Mouse (Mus musculus): ENCODE results near the gene Cnp. TPM values are rescaled to one million over a fixed set of nuclear protein-coding genes. Genes with fewer than 3 reads are reported as not detected.
A peak's percentile ranks its signal among the peaks of the same experiment; 100 is the strongest.
"Not testable (repeated sequence)": the region's sequence is repeated elsewhere in the genome, so short reads cannot be mapped to it uniquely, and the experiment has no call there.

Cnp gene
- total and polyA plus RNA-seq, 3 experiments = 5.6 to 9.5 (median 7.6) TPM

DNA sequence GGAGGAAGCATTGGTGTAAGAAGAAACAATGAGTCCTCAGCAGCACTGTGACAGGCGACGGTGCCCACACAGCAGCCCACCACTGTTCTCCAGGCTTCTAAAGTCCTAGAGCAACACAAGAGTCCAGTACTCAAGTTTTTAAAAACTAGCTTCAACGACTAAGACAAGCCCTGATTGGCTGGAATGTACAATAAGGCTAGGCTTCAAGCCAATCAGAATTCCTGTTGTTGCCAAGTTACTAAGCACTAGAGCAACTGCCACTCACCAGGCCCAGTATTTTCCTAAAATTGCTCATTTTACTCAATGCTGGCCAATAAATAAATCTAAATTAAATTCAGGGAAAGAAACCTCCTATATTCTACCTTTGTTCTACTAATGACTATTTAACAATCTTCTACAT lies 38.5 kb downstream of the Cnp start:
- H3K79me2 ChIP-seq (replicated peaks; ENCODE audit: control insufficient read depth, insufficient read depth, low read length) = peaks cover 8% of the 10 kb centered on the region
- H3K27ac ChIP-seq = no peak overlapping the region
- peaks cover 24% of the 10 kb centered on the region for H3K36me3 ChIP-seq (ENCODE audit: control insufficient read depth, insufficient read depth, low read length)
- no peak for DNase-seq
- no peak for TF ChIP-seq EP300 (IDR thresholded peaks at IDR 0.05; ENCODE audit: insufficient read depth, low read depth, low read length)
- TF ChIP-seq CTCF (IDR thresholded peaks at IDR 0.05) = no peak
- no peak for TF ChIP-seq POLR2A (IDR thresholded peaks at IDR 0.05; ENCODE audit: insufficient read depth, low read depth, low read length)
- intact Hi-C loops (cut with DNase I) = no loop called here
- 63% methylated on average over 3 of the region's 3 CpGs for WGBS
- H3K27me3 ChIP-seq (ENCODE audit: control insufficient read depth, insufficient read depth, low read length) = no peaks in the 10 kb centered on the region
- peaks cover 27% of the 10 kb centered on the region for H3K4me1 ChIP-seq (ENCODE audit: control insufficient read depth, insufficient read depth, low read length)
- no peak overlapping the region for H3K4me3 ChIP-seq
- H3K9ac ChIP-seq (ENCODE audit: low read depth, low read length) = no peak overlapping the region

DNA sequence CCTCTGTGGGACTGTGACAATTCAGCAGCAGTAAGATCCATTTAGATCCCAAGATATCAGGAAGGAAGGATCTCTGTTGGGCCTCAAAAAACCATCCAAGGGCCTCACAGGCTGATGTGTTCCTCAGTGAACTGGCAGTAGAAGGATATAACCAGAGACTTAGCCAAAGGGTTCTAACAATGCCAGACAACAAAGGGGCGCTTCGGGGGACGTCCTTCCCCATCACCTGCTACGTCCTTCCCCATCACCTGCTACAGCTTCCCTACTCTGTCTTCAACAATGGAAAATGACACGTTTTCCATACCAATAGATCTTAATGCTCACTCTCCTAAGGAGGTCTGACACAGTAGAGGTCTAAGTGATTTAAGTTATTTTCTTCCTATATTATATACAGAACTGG lies 41.6 kb downstream of the Cnp start:
- intact Hi-C loops (cut with DNase I) = no loop called here
- H3K4me1 ChIP-seq (ENCODE audit: control insufficient read depth, insufficient read depth, low read length) = peaks cover 9% of the 10 kb centered on the region
- H3K27ac ChIP-seq = no peak overlapping the region
- TF ChIP-seq EP300 (IDR thresholded peaks at IDR 0.05; ENCODE audit: insufficient read depth, low read depth, low read length) = no peak
- no peak for TF ChIP-seq CTCF (IDR thresholded peaks at IDR 0.05)
- TF ChIP-seq POLR2A (IDR thresholded peaks at IDR 0.05; ENCODE audit: insufficient read depth, low read depth, low read length) = no peak
- no peak overlapping the region for H3K9ac ChIP-seq (ENCODE audit: low read depth, low read length)
- H3K27me3 ChIP-seq (ENCODE audit: control insufficient read depth, insufficient read depth, low read length) = no peaks in the 10 kb centered on the region
- DNase-seq = no peak
- H3K36me3 ChIP-seq (ENCODE audit: control insufficient read depth, insufficient read depth, low read length) = peaks cover 2% of the 10 kb centered on the region; the same call in 1 of the 2 replicates
- peaks cover 8% of the 10 kb centered on the region for H3K79me2 ChIP-seq (replicated peaks; ENCODE audit: control insufficient read depth, insufficient read depth, low read length)
- 81% methylated on average over 5 of the region's 5 CpGs for WGBS
- H3K4me3 ChIP-seq = no peak overlapping the region

- H3K4me3 ChIP-seq; DNase-seq; H3K79me2 ChIP-seq (replicated peaks; ENCODE audit: control insufficient read depth, insufficient read depth, low read length); H3K36me3 ChIP-seq (ENCODE audit: control insufficient read depth, insufficient read depth, low read length); H3K4me1 ChIP-seq (ENCODE audit: control insufficient read depth, insufficient read depth, low read length); H3K9ac ChIP-seq (ENCODE audit: low read depth, low read length); H3K27me3 ChIP-seq (ENCODE audit: control insufficient read depth, insufficient read depth, low read length); intact Hi-C loops (cut with DNase I); H3K27ac ChIP-seq: not testable (repeated sequence)
- WGBS = 90% methylated on average over 7 of the region's 7 CpGs
These were observed 42.1 kb downstream of the Cnp start for GRCm38 (mm10) chr11:100616836-100617235.

- TF ChIP-seq CTCF (IDR thresholded peaks at IDR 0.05) = no peak
- no peak for TF ChIP-seq POLR2A (IDR thresholded peaks at IDR 0.05; ENCODE audit: insufficient read depth, low read depth, low read length)
- no peak for TF ChIP-seq EP300 (IDR thresholded peaks at IDR 0.05; ENCODE audit: insufficient read depth, low read depth, low read length)
- DNase-seq = no peak
- 66% methylated on average over 4 of the region's 4 CpGs for WGBS
- H3K79me2 ChIP-seq (replicated peaks; ENCODE audit: control insufficient read depth, insufficient read depth, low read length) = peaks cover 7% of the 10 kb centered on the region
- no peak overlapping the region for H3K9ac ChIP-seq (ENCODE audit: low read depth, low read length)
- no peak overlapping the region for H3K27ac ChIP-seq
- H3K27me3 ChIP-seq (ENCODE audit: control insufficient read depth, insufficient read depth, low read length) = no peaks in the 10 kb centered on the region
- intact Hi-C loops (cut with DNase I) = no loop called here
- H3K36me3 ChIP-seq (ENCODE audit: control insufficient read depth, insufficient read depth, low read length) = peaks cover 2% of the 10 kb centered on the region; the same call in 1 of the 2 replicates
- H3K4me1 ChIP-seq (ENCODE audit: control insufficient read depth, insufficient read depth, low read length) = peaks cover 4% of the 10 kb centered on the region
- H3K4me3 ChIP-seq = no peak overlapping the region; the same call in 1 of the 2 replicates
These were observed 42.8 kb downstream of the Cnp start for GRCm38 (mm10) chr11:100617480-100617879.

GRCm38 (mm10) chr11:100618761-100619484 lies 44.2 kb downstream of the Cnp start, which contains the start of gene Nkiras2:
Gene Nkiras2, plus strand, starts transcription at chr11:100619244.
- WGBS = under 1% methylated on average over 36 of the region's 36 CpGs

GRCm38 (mm10) chr11:100619485-100619975 lies 44.8 kb downstream of the Cnp start:
- H3K79me2 ChIP-seq (replicated peaks; ENCODE audit: control insufficient read depth, insufficient read depth, low read length) = peaks cover 6% of the 10 kb centered on the region
- WGBS = under 1% methylated on average over 40 of the region's 40 CpGs

More at GRCm38 (mm10) chr11:100618761-100619484, 44.2 kb downstream of the Cnp start, which contains the start of gene Nkiras2:
- H3K4me3 ChIP-seq = peak within 1 kb of the TSS; percentile 84
- H3K79me2 ChIP-seq (replicated peaks; ENCODE audit: control insufficient read depth, insufficient read depth, low read length) = peaks cover 6% of the 10 kb centered on the region
- DNase-seq = peak in 1 of 2 experiments; percentile 74
- H3K27me3 ChIP-seq (ENCODE audit: control insufficient read depth, insufficient read depth, low read length) = no peaks in the 10 kb centered on the region
- H3K4me1 ChIP-seq (ENCODE audit: control insufficient read depth, insufficient read depth, low read length) = peaks cover 5% of the 10 kb centered on the region
- intact Hi-C loops (cut with DNase I) = loop anchor here (2.0 kb wide), 1 partner anchor 48 kb away; no protein-coding TSS in a partner anchor
- peak within 1 kb of the TSS; percentile 92 for H3K27ac ChIP-seq
- 0 out of 2 replicates have a peak, but pooled peaks have one; percentile 33 for TF ChIP-seq POLR2A (IDR thresholded peaks at IDR 0.05; ENCODE audit: insufficient read depth, low read depth, low read length)
- no peak for TF ChIP-seq CTCF (IDR thresholded peaks at IDR 0.05)
- H3K36me3 ChIP-seq (ENCODE audit: control insufficient read depth, insufficient read depth, low read length) = peaks cover 2% of the 10 kb centered on the region; the same call in 1 of the 2 replicates
- H3K9ac ChIP-seq (ENCODE audit: low read depth, low read length) = peak within 1 kb of the TSS; percentile 69

More at GRCm38 (mm10) chr11:100619485-100619975, 44.8 kb downstream of the Cnp start:
- Histone ChIP-seq H3K4me3 (peak overlapping the region; percentile 84), H3K27me3 (ENCODE audit: control insufficient read depth, insufficient read depth, low read length) (no peaks in the 10 kb centered on the region), H3K36me3 (ENCODE audit: control insufficient read depth, insufficient read depth, low read length) (peaks cover 2% of the 10 kb centered on the region; the same call in 1 of the 2 replicates), H3K9ac (ENCODE audit: low read depth, low read length) (peak overlapping the region; percentile 69), H3K4me1 (ENCODE audit: control insufficient read depth, insufficient read depth, low read length) (peaks cover 7% of the 10 kb centered on the region), H3K27ac (peak overlapping the region; percentile 92)
- DNase-seq = peak; percentile 95 to 96
- TF ChIP-seq CTCF (IDR thresholded peaks at IDR 0.05) (peak; percentile 51), EP300 (IDR thresholded peaks at IDR 0.05; ENCODE audit: insufficient read depth, low read depth, low read length) (peak; percentile 49; the same call in 1 of the 2 replicates), POLR2A (IDR thresholded peaks at IDR 0.05; ENCODE audit: insufficient read depth, low read depth, low read length) (peak; percentile 72)
- intact Hi-C loops (cut with DNase I) = loop anchor here (2.0 kb wide), 1 partner anchor 49 kb away; no protein-coding TSS in a partner anchor
